Mouse (Mus musculus): ENCODE results near the gene Chmp6. TPM values are rescaled to one million over a fixed set of nuclear protein-coding genes. Genes with fewer than 3 reads are reported as not detected.

Gene Chmp6
- polyA plus RNA-seq, 2 experiments: 55.8 to 96.0 TPM

DNA sequence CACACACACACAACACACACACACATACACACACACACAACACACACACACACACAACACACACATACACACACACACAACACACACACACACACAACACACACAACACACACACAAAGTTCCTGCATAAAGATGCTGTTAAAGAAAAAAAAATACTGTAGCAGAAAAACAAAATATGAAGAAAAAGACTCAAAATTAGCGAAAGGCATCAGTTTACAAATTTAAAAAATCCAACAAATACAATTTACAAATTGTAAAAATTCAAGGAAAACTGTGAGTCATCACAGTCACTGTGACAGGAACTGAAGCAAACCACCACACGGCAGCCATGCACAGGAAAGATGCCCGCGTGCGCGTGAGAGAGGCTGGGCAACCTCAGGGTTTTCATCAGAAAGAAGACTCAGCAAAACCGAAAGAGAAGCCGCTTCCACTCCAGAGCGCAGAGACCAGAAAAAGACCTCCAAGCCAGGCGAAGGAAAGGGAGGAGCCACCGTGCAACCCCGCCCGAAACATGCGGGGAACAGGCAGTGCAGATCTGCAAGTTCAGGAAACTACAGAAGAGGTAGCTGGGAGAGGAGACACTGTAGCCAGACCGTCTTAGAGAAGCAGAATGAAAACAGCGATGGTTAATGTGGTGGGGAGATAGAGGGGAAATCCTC, 14.9 kb downstream of the Chmp6 start:
- no peak for TF ChIP-seq POLR2A (IDR thresholded peaks at IDR 0.05; ENCODE audit: borderline replicate concordance, extremely low read depth, insufficient read depth, insufficient read length)
- Histone ChIP-seq H3K9ac (ENCODE audit: low read depth, low read length, severe bottlenecking) (no peak overlapping the region), H3K4me2 (replicated peaks; ENCODE audit: low read depth, low read length, severe bottlenecking) (no peak overlapping the region)

DNA sequence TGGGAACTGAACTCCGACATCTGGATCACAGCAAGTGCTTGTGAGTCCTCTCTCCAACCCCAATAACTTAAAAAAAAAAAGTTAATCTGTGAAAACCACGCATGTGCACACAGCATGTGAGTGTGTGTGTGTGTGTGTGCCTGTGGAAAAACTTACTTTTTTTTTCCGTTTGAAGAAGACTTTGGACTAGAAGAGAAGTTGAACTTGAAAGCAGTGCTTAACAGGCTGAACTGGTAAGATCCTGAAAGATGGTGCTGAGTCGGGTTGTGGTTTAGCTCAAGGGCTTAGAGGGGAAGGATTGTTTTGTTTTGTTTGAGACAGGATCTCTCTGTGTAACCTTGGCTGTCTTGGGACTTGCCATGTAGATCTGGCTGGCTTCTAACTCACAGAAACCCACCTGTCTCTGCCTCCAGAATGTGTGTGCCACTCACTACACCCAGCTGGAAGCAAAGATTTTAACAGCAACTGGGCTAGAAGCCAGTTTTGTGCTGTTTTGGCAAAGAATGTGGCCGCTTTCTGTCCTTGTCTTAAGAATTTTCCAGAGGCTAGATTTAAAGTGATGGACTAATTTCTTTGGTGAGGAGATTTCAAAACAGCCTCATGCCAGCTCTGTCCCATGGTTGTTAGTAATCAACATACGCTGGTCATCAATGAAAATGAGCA, 16.5 kb downstream of the Chmp6 start:
- Histone ChIP-seq H3K9me3 (ENCODE audit: control insufficient read depth, low read length) (no peaks in the 10 kb centered on the region), H3K4me1 (ENCODE audit: control insufficient read depth, insufficient read depth, low read length) (no peaks in the 10 kb centered on the region; the same call in 1 of the 2 replicates), H3K4me3 (replicated peaks; ENCODE audit: low read length) (no peak overlapping the region), H3K9ac (ENCODE audit: low read depth, low read length, severe bottlenecking) (no peak overlapping the region), H3K4me2 (replicated peaks; ENCODE audit: low read depth, low read length, severe bottlenecking) (no peak overlapping the region), H3K27me3 (ENCODE audit: control insufficient read depth, insufficient read depth, low read length) (no peaks in the 10 kb centered on the region), H3K27ac (replicated peaks; ENCODE audit: low read depth, low read length) (no peak overlapping the region), H3K36me3 (ENCODE audit: control insufficient read depth, insufficient read depth, low read length) (no peaks in the 10 kb centered on the region)
- no peak for TF ChIP-seq POLR2A (IDR thresholded peaks at IDR 0.05; ENCODE audit: borderline replicate concordance, extremely low read depth, insufficient read depth, insufficient read length)
- ATAC-seq (ENCODE audit: low FRiP score, low read depth) (no peak), DNase-seq (ENCODE audit: low spot score) (no peak)
- 74% methylated on average over 6 of the region's 6 CpGs for WGBS

More for the DNA sequence above, 14.9 kb downstream of the Chmp6 start:
- Histone ChIP-seq H3K27me3 (ENCODE audit: control insufficient read depth, insufficient read depth, low read length) (no peaks in the 10 kb centered on the region), H3K4me1 (ENCODE audit: control insufficient read depth, insufficient read depth, low read length) (no peaks in the 10 kb centered on the region; the same call in 1 of the 2 replicates), H3K9me3 (ENCODE audit: control insufficient read depth, low read length) (no peaks in the 10 kb centered on the region), H3K4me3 (replicated peaks; ENCODE audit: low read length) (no peak overlapping the region), H3K27ac (replicated peaks; ENCODE audit: low read depth, low read length) (no peak overlapping the region), H3K36me3 (ENCODE audit: control insufficient read depth, insufficient read depth, low read length) (no peaks in the 10 kb centered on the region)
- ATAC-seq (ENCODE audit: low FRiP score, low read depth): peak; percentile 29; the same call in 1 of the 2 replicates
- no peak for DNase-seq (ENCODE audit: low spot score)
- WGBS: 68% methylated on average over 16 of the region's 16 CpGs

- 53% methylated on average over 10 of the region's 10 CpGs for WGBS
- no peaks in the 10 kb centered on the region for H3K27me3 ChIP-seq (ENCODE audit: control insufficient read depth, insufficient read depth, low read length)
- no peak overlapping the region for H3K4me2 ChIP-seq (replicated peaks; ENCODE audit: low read depth, low read length, severe bottlenecking)
- ATAC-seq (ENCODE audit: low FRiP score, low read depth) (no peak), DNase-seq (ENCODE audit: low spot score) (no peak)
- H3K4me1 ChIP-seq (ENCODE audit: control insufficient read depth, insufficient read depth, low read length): peaks cover 11% of the 10 kb centered on the region
- H3K36me3 ChIP-seq (ENCODE audit: control insufficient read depth, insufficient read depth, low read length): 0 out of 2 replicates have a peak, but pooled peaks cover 2% of the 10 kb centered on the region
- H3K9me3 ChIP-seq (ENCODE audit: control insufficient read depth, low read length): no peaks in the 10 kb centered on the region
- H3K4me3 ChIP-seq (replicated peaks; ENCODE audit: low read length): no peak overlapping the region
- no peak overlapping the region for H3K27ac ChIP-seq (replicated peaks; ENCODE audit: low read depth, low read length)
- no peak overlapping the region for H3K9ac ChIP-seq (ENCODE audit: low read depth, low read length, severe bottlenecking)
- no peak for TF ChIP-seq POLR2A (IDR thresholded peaks at IDR 0.05; ENCODE audit: borderline replicate concordance, extremely low read depth, insufficient read depth, insufficient read length)
Measured at GRCm38 (mm10) chr11:119931809-119932208, 18.6 kb downstream of the Chmp6 start.

DNA sequence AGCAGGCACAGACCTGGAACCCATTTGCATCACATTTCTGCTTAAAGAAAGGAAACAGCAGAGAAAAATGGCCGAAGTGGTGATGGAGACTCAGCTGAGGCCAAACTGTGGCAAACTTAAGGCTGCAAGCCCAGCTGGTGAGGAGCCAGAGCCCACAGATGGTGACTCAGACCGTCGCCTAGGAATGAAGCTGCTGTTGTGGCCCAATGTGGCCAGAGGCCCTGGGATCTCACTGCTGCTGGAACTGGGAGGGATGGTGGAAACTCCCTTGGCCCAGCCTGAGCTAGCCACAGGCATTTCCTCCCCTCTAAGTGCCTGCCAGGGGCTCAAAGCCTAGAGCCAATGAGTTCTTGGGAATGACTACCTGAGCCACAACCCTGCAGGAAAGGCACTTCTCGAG, 19.9 kb downstream of the Chmp6 start:
- peaks cover 22% of the 10 kb centered on the region for H3K4me1 ChIP-seq (ENCODE audit: control insufficient read depth, insufficient read depth, low read length)
- no peak overlapping the region for H3K9ac ChIP-seq (ENCODE audit: low read depth, low read length, severe bottlenecking)
- no peak overlapping the region for H3K27ac ChIP-seq (replicated peaks; ENCODE audit: low read depth, low read length)
- H3K27me3 ChIP-seq (ENCODE audit: control insufficient read depth, insufficient read depth, low read length): no peaks in the 10 kb centered on the region
- no peak for TF ChIP-seq POLR2A (IDR thresholded peaks at IDR 0.05; ENCODE audit: borderline replicate concordance, extremely low read depth, insufficient read depth, insufficient read length)
- H3K4me3 ChIP-seq (replicated peaks; ENCODE audit: low read length): no peak overlapping the region
- no peaks in the 10 kb centered on the region for H3K9me3 ChIP-seq (ENCODE audit: control insufficient read depth, low read length)
- no peak overlapping the region for H3K4me2 ChIP-seq (replicated peaks; ENCODE audit: low read depth, low read length, severe bottlenecking)
- DNase-seq (ENCODE audit: low spot score): peak; percentile 44
- 0 out of 2 replicates have a peak, but pooled peaks cover 2% of the 10 kb centered on the region for H3K36me3 ChIP-seq (ENCODE audit: control insufficient read depth, insufficient read depth, low read length)
- no peak for ATAC-seq (ENCODE audit: low FRiP score, low read depth)
- WGBS: 54% methylated on average over 4 of the region's 4 CpGs

DNA sequence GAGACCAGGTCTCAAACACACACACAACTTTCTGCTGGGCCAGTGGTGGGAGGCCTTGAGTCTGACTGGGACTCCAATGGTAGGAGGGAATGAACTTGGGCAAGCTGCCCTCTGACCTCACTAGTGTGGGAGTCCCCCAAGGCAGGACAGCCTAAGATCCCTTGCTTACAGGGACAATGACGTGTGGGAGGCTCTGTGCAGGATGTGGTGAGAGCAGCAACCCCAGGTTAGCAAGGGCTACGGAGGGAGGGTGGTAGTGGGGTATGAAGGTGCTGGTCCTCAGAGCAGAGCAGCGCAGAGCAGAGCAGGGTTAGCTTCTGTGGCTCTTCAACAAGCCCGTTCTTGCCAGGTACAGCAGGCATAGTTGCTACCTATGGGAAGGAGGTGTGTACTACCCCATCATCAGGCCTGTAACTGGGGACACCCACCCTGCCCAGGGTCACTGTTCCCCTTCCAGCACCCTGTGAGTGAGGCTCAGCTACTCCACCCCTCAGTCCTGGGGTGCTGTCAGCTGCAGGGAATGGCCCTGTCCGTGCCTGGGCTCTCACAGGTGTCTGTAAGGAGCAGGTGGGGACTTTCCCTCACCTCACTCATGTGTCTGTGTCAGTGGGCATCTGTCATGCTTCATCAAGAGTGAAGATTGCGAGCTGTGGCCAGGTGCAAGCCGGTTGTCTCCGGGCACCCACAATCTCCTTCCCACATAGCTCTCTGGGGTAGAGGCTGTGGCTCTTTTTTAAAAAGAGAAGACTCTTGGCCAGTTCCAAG, 20.8 kb downstream of the Chmp6 start:
- Histone ChIP-seq H3K4me2 (replicated peaks; ENCODE audit: low read depth, low read length, severe bottlenecking) (no peak overlapping the region), H3K27ac (replicated peaks; ENCODE audit: low read depth, low read length) (no peak overlapping the region), H3K4me1 (ENCODE audit: control insufficient read depth, insufficient read depth, low read length) (peaks cover 30% of the 10 kb centered on the region), H3K4me3 (replicated peaks; ENCODE audit: low read length) (no peak overlapping the region), H3K36me3 (ENCODE audit: control insufficient read depth, insufficient read depth, low read length) (0 out of 2 replicates have a peak, but pooled peaks cover 2% of the 10 kb centered on the region), H3K9ac (ENCODE audit: low read depth, low read length, severe bottlenecking) (no peak overlapping the region), H3K27me3 (ENCODE audit: control insufficient read depth, insufficient read depth, low read length) (no peaks in the 10 kb centered on the region), H3K9me3 (ENCODE audit: control insufficient read depth, low read length) (no peaks in the 10 kb centered on the region)
- ATAC-seq (ENCODE audit: low FRiP score, low read depth): no peak
- DNase-seq (ENCODE audit: low spot score): no peak
- 76% methylated on average over 8 of the region's 8 CpGs for WGBS
- no peak for TF ChIP-seq POLR2A (IDR thresholded peaks at IDR 0.05; ENCODE audit: borderline replicate concordance, extremely low read depth, insufficient read depth, insufficient read length)
